Mouse (Mus musculus): ENCODE data around the gene Uqcr11. TPM values are rescaled to one million over a fixed set of nuclear protein-coding genes. Genes with fewer than 3 reads are reported as not detected.

Uqcr11 gene
- polyA plus RNA-seq, 1 experiment from 2014 or later = 532 TPM

- H3K4me3 ChIP-seq (replicated peaks; ENCODE audit: low read depth, low read length) = no peak overlapping the region
- no peaks in the 10 kb centered on the region for H3K9me3 ChIP-seq (ENCODE audit: control insufficient read depth, low read length)
- DNase-seq = no peak
- ATAC-seq (ENCODE audit: low FRiP score, low TSS enrichment) = no peak
- H3K36me3 ChIP-seq (ENCODE audit: control insufficient read depth, insufficient read depth, low read length) = peaks cover 86% of the 10 kb centered on the region
- no peaks in the 10 kb centered on the region for H3K27me3 ChIP-seq (ENCODE audit: control insufficient read depth, insufficient read depth, low read length)
- no peak overlapping the region for H3K9ac ChIP-seq (replicated peaks; ENCODE audit: low read length)
- WGBS = 82% methylated on average over 9 of the region's 9 CpGs
- 0 out of 2 replicates have a peak overlapping the region, but pooled peaks have one; percentile 21 for H3K4me2 ChIP-seq (ENCODE audit: low read length)
- peak overlapping the region; percentile 77 for H3K27ac ChIP-seq (replicated peaks; ENCODE audit: low read depth, low read length)
- H3K4me1 ChIP-seq (ENCODE audit: control insufficient read depth, insufficient read depth, low read length) = 0 out of 2 replicates have a peak, but pooled peaks cover 7% of the 10 kb centered on the region
Observed at GRCm38 (mm10) chr10:80421651-80422472, 15.2 kb upstream of the Uqcr11 start.

- peaks cover 86% of the 10 kb centered on the region for H3K36me3 ChIP-seq (ENCODE audit: control insufficient read depth, insufficient read depth, low read length)
- no peak for ATAC-seq (ENCODE audit: low FRiP score, low TSS enrichment)
- no peak overlapping the region for H3K4me2 ChIP-seq (ENCODE audit: low read length)
- H3K9ac ChIP-seq (replicated peaks; ENCODE audit: low read length) = no peak overlapping the region
- H3K27ac ChIP-seq (replicated peaks; ENCODE audit: low read depth, low read length) = no peak overlapping the region
- no peak overlapping the region for H3K4me3 ChIP-seq (replicated peaks; ENCODE audit: low read depth, low read length)
- no peaks in the 10 kb centered on the region for H3K9me3 ChIP-seq (ENCODE audit: control insufficient read depth, low read length)
- WGBS = 95% methylated on average over 8 of the region's 8 CpGs
- no peaks in the 10 kb centered on the region for H3K27me3 ChIP-seq (ENCODE audit: control insufficient read depth, insufficient read depth, low read length)
- 0 out of 2 replicates have a peak, but pooled peaks cover 7% of the 10 kb centered on the region for H3K4me1 ChIP-seq (ENCODE audit: control insufficient read depth, insufficient read depth, low read length)
- no peak for DNase-seq
Observed at GRCm38 (mm10) chr10:80421208-80421607, 14.6 kb upstream of the Uqcr11 start.

DNA sequence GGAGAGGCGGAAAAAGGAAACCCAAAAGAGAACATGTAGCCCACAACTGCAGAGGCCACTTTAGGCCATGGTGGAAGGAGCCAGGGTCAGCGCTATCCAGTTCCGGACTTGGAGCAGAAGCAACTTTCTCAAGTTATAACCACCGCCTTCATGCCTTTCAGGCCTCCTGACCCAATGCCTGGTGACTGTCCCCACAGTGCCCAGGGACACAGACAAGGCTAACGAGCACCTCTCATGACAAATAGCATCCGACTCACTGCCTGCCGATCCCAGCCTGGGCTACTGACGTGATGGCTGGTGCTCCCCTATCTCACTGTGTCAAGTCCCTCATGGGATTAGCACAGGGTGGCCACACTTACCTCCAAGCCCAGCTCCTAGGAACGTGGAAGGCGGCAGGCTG, 14.1 kb upstream of the Uqcr11 start:
- Histone ChIP-seq H3K4me2 (ENCODE audit: low read length) (no peak overlapping the region), H3K4me3 (replicated peaks; ENCODE audit: low read depth, low read length) (no peak overlapping the region), H3K27ac (replicated peaks; ENCODE audit: low read depth, low read length) (no peak overlapping the region), H3K9me3 (ENCODE audit: control insufficient read depth, low read length) (no peaks in the 10 kb centered on the region), H3K9ac (replicated peaks; ENCODE audit: low read length) (no peak overlapping the region), H3K4me1 (ENCODE audit: control insufficient read depth, insufficient read depth, low read length) (0 out of 2 replicates have a peak, but pooled peaks cover 7% of the 10 kb centered on the region), H3K36me3 (ENCODE audit: control insufficient read depth, insufficient read depth, low read length) (peaks cover 86% of the 10 kb centered on the region), H3K27me3 (ENCODE audit: control insufficient read depth, insufficient read depth, low read length) (no peaks in the 10 kb centered on the region)
- ATAC-seq (ENCODE audit: low FRiP score, low TSS enrichment) (no peak), DNase-seq (no peak)
- WGBS = 92% methylated on average over 10 of the region's 10 CpGs

DNA sequence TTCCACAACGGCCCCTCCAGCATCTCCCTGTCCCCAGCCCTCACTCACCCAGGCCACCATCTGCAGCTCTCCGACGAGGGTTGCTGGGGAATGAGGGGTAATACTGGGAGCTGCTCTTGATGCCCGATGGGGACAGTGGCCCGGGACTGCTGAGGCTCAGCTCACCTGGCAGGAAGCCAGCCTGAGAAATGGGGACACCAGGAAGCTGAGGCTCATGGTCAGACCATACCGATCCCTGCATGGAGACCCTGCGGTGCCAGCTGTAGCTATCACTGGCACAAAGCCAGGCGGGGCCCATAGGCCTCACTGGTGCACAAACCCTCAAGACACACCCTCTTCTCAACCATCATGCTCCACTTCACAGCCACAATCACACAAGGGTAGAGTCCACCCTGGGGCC, 12.8 kb upstream of the Uqcr11 start:
- Histone ChIP-seq H3K9me3 (ENCODE audit: control insufficient read depth, low read length) (no peaks in the 10 kb centered on the region), H3K4me3 (replicated peaks; ENCODE audit: low read depth, low read length) (no peak overlapping the region), H3K4me2 (ENCODE audit: low read length) (no peak overlapping the region), H3K27me3 (ENCODE audit: control insufficient read depth, insufficient read depth, low read length) (no peaks in the 10 kb centered on the region), H3K27ac (replicated peaks; ENCODE audit: low read depth, low read length) (peak overlapping the region; percentile 55; the same call in 1 of the 2 replicates), H3K9ac (replicated peaks; ENCODE audit: low read length) (no peak overlapping the region; the same call in 1 of the 2 replicates), H3K36me3 (ENCODE audit: control insufficient read depth, insufficient read depth, low read length) (peaks cover 86% of the 10 kb centered on the region), H3K4me1 (ENCODE audit: control insufficient read depth, insufficient read depth, low read length) (0 out of 2 replicates have a peak, but pooled peaks cover 7% of the 10 kb centered on the region)
- 72% methylated on average over 8 of the region's 8 CpGs for WGBS
- ATAC-seq (ENCODE audit: low FRiP score, low TSS enrichment) (no peak), DNase-seq (no peak)

GRCm38 (mm10) chr10:80418311-80418710, 11.7 kb upstream of the Uqcr11 start:
- H3K36me3 ChIP-seq (ENCODE audit: control insufficient read depth, insufficient read depth, low read length) = peaks cover 86% of the 10 kb centered on the region
- H3K9me3 ChIP-seq (ENCODE audit: control insufficient read depth, low read length) = no peaks in the 10 kb centered on the region
- WGBS = 43% methylated on average over 3 of the region's 3 CpGs
- H3K4me1 ChIP-seq (ENCODE audit: control insufficient read depth, insufficient read depth, low read length) = 0 out of 2 replicates have a peak, but pooled peaks cover 5% of the 10 kb centered on the region
- H3K4me3 ChIP-seq (replicated peaks; ENCODE audit: low read depth, low read length) = no peak overlapping the region
- ATAC-seq (ENCODE audit: low FRiP score, low TSS enrichment) = peak; percentile 59
- H3K9ac ChIP-seq (replicated peaks; ENCODE audit: low read length) = no peak overlapping the region; the same call in 1 of the 2 replicates
- peak; percentile 81 for DNase-seq
- peak overlapping the region; percentile 26; the same call in 1 of the 2 replicates for H3K27ac ChIP-seq (replicated peaks; ENCODE audit: low read depth, low read length)
- no peak overlapping the region for H3K4me2 ChIP-seq (ENCODE audit: low read length)
- H3K27me3 ChIP-seq (ENCODE audit: control insufficient read depth, insufficient read depth, low read length) = no peaks in the 10 kb centered on the region

DNA sequence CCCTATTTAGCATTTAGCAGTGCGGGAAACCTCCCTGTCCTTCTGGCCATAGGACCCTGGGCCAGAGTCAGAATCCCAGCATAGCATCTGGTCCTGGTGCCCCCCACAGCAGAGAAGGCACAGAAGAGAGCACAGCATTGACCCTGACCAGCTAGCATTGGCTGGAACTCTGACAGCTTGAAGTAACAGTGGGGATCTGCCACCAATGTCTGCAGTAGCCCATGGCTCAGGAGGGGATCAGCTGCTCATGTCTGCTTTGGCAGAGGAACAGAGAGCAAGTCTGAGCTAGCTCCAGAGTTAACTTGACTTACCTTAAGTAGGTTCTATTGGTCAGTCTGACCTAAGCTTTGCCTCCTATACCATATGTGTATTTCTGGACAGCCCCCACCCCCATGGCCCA, 11.2 kb upstream of the Uqcr11 start:
- H3K4me1 ChIP-seq (ENCODE audit: control insufficient read depth, insufficient read depth, low read length) = 0 out of 2 replicates have a peak, but pooled peaks cover 5% of the 10 kb centered on the region
- H3K4me2 ChIP-seq (ENCODE audit: low read length) = no peak overlapping the region
- no peak for ATAC-seq (ENCODE audit: low FRiP score, low TSS enrichment)
- H3K27me3 ChIP-seq (ENCODE audit: control insufficient read depth, insufficient read depth, low read length) = no peaks in the 10 kb centered on the region
- WGBS = 87% methylated on average over 1 of the region's 1 CpGs
- peak overlapping the region; percentile 26; the same call in 1 of the 2 replicates for H3K27ac ChIP-seq (replicated peaks; ENCODE audit: low read depth, low read length)
- no peak for DNase-seq
- H3K36me3 ChIP-seq (ENCODE audit: control insufficient read depth, insufficient read depth, low read length) = peaks cover 90% of the 10 kb centered on the region
- no peak overlapping the region for H3K4me3 ChIP-seq (replicated peaks; ENCODE audit: low read depth, low read length)
- H3K9me3 ChIP-seq (ENCODE audit: control insufficient read depth, low read length) = no peaks in the 10 kb centered on the region
- H3K9ac ChIP-seq (replicated peaks; ENCODE audit: low read length) = no peak overlapping the region

DNA sequence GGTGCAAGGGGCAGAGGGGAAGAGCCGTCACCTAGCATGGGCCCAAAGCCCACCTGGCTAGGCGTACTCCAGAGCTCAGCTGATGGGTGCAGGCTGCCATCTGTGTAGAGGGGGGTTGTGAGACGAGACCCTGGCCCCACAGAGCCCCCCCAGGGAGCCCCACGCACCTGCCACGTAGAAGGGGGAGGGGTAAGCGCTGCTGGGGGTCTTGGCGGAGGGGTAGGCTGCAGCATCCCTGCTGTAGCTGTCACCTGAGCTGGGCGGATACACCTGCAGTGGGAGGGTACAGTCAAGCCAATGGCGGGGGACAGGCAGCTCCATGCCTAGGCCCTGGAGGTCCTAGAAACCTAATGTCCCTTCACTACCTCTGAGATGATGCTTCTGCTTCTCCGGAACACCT, 10.7 kb upstream of the Uqcr11 start:
- 93% methylated on average over 10 of the region's 10 CpGs for WGBS
- no peak overlapping the region for H3K9ac ChIP-seq (replicated peaks; ENCODE audit: low read length)
- H3K27me3 ChIP-seq (ENCODE audit: control insufficient read depth, insufficient read depth, low read length) = no peaks in the 10 kb centered on the region
- no peak for ATAC-seq (ENCODE audit: low FRiP score, low TSS enrichment)
- DNase-seq = no peak
- 0 out of 2 replicates have a peak, but pooled peaks cover 5% of the 10 kb centered on the region for H3K4me1 ChIP-seq (ENCODE audit: control insufficient read depth, insufficient read depth, low read length)
- H3K36me3 ChIP-seq (ENCODE audit: control insufficient read depth, insufficient read depth, low read length) = peaks cover 95% of the 10 kb centered on the region
- no peak overlapping the region for H3K27ac ChIP-seq (replicated peaks; ENCODE audit: low read depth, low read length)
- H3K4me2 ChIP-seq (ENCODE audit: low read length) = no peak overlapping the region
- H3K4me3 ChIP-seq (replicated peaks; ENCODE audit: low read depth, low read length) = no peak overlapping the region
- H3K9me3 ChIP-seq (ENCODE audit: control insufficient read depth, low read length) = no peaks in the 10 kb centered on the region

- Histone ChIP-seq H3K9ac (replicated peaks; ENCODE audit: low read length) (no peak overlapping the region), H3K9me3 (ENCODE audit: control insufficient read depth, low read length) (no peaks in the 10 kb centered on the region), H3K4me2 (ENCODE audit: low read length) (no peak overlapping the region), H3K27ac (replicated peaks; ENCODE audit: low read depth, low read length) (no peak overlapping the region), H3K4me3 (replicated peaks; ENCODE audit: low read depth, low read length) (no peak overlapping the region), H3K36me3 (ENCODE audit: control insufficient read depth, insufficient read depth, low read length) (peaks cover 99% of the 10 kb centered on the region), H3K27me3 (ENCODE audit: control insufficient read depth, insufficient read depth, low read length) (no peaks in the 10 kb centered on the region), H3K4me1 (ENCODE audit: control insufficient read depth, insufficient read depth, low read length) (0 out of 2 replicates have a peak, but pooled peaks cover 5% of the 10 kb centered on the region)
- no peak for ATAC-seq (ENCODE audit: low FRiP score, low TSS enrichment)
- WGBS = 93% methylated on average over 7 of the region's 7 CpGs
- no peak for DNase-seq
Observed at GRCm38 (mm10) chr10:80415566-80415965, 8.9 kb upstream of the Uqcr11 start.
